Mouse (Mus musculus): ENCODE measurements around the gene H3f3a.

The H3f3a gene

GRCm38 (mm10) chr1:180756711-180757110 lies 57.0 kb downstream of the H3f3a start:
- DNase-seq: no peak

GRCm38 (mm10) chr1:180754376-180754775 lies 59.4 kb downstream of the H3f3a start:
- no peak for DNase-seq

- DNase-seq: no peak
Measured at GRCm38 (mm10) chr1:180752115-180752514, 61.6 kb downstream of the H3f3a start.

Measured in lung, postnatal 10 days (tissue).